Mouse (Mus musculus) heart, adult 8-10 months (tissue): ENCODE results near the gene Gm13871. TPM values are rescaled to one million over a fixed set of nuclear protein-coding genes. Genes with fewer than 3 reads are reported as not detected.
"Not testable (repeated sequence)": the region's sequence is repeated elsewhere in the genome, so short reads cannot be mapped to it uniquely, and the experiment has no call there.

Experiments used
- DNase-seq: peaks from one replicate; pipeline ENCODE4 v3.0.0; 2022; ENCODE audit warnings: low spot score
- total RNA-seq, 4 experiments: library from RNA; stranded (reverse); gene quantifications; 2 replicates each; pipeline ENCODE4 v1.2.4; 2022

Gene Gm13871
- total RNA-seq, result not detected

- DNase-seq, result not testable (repeated sequence)
Observed at GRCm38 (mm10) chr4:73905853-73906252, at the start of gene Gm13871. TSS of gene Gm13871 (minus strand) at chr4:73905953.

- DNase-seq, result peak; percentile 7
Observed at GRCm38 (mm10) chr4:73950375-73950896, 44.7 kb upstream of the Gm13871 start, which contains the start of gene 2310002L09Rik. TSS of gene 2310002L09Rik (minus strand) at chr4:73950846.

GRCm38 (mm10) chr4:73920660-73921059, 14.9 kb upstream of the Gm13871 start, which contains the start of gene Gm11756:
TSS of gene Gm11756 (minus strand) at chr4:73920760.
- not testable (repeated sequence) for DNase-seq

- not testable (repeated sequence) for DNase-seq
Observed at GRCm38 (mm10) chr4:73891012-73891411, 14.7 kb downstream of the Gm13871 start, which contains the start of gene Gm11757. TSS of gene Gm11757 (minus strand) at chr4:73891112.

DNA sequence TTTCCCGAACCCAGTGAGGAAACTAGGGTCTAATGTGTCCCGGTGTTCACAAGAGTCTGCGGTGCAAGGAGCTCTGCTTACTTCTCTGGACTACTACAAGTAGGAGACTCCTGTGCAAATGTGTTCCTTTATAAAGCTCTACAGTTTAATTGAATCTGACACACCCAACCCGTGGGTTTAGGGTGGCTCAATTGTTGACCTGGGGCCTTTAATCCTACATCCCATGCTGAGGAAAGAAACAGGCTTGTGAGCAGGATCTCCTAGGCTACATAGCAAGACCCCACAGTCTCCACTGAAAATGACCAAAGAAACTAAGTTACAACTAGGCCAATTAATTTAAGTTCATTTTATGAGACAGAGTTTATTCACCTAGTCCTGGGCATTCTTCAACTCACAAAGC, 29.6 kb downstream of the Gm13871 start, which contains the start of gene Gm11758:
TSS of gene Gm11758 (minus strand) at position 101 of the 400 bp plus-strand sequence.
- not testable (repeated sequence) for DNase-seq

Other genes with a start within 250 kb of the Gm13871 start
- not detected for gene Gm11239, start 237.6 kb downstream of the Gm13871 start, total RNA-seq
- not detected for gene Gm428, start 222.4 kb downstream of the Gm13871 start, total RNA-seq
- gene Rasef, start 115.0 kb downstream of the Gm13871 start, total RNA-seq, result 1 to 10 TPM in 1 of 4 experiments, under 1 TPM in 3; 0.69 to 1.1 (median 0.76) TPM
- gene Gm11758, start 29.7 kb downstream of the Gm13871 start, total RNA-seq, result not detected
- not detected for gene Gm11757, start 14.8 kb downstream of the Gm13871 start, total RNA-seq
- 1 to 10 TPM; 6.0 to 9.2 (median 7.9) TPM for gene Gm11756, start 14.8 kb upstream of the Gm13871 start, total RNA-seq
- 10 to 100 TPM; 57.6 to 79.9 (median 70.9) TPM for gene 2310002L09Rik, start 44.9 kb upstream of the Gm13871 start, total RNA-seq
- under 1 TPM in 3 of 4 experiments, not detected in 1; 0.06 to 0.16 (median 0.13) TPM for gene Frmd3, start 107.5 kb upstream of the Gm13871 start, total RNA-seq